Mouse (Mus musculus) gastrocnemius, adult 8-10 months (tissue): ENCODE measurements around the gene Tubgcp5. TPM values are rescaled to one million over a fixed set of nuclear protein-coding genes. Genes with fewer than 3 reads are reported as not detected.

Source experiments
- DNase-seq, 2 experiments: peaks; one replicate each; pipeline ENCODE4 v3.0.0; 2022; ENCODE audit warnings: low spot score in 2 of 2
- total RNA-seq, 4 experiments: library from RNA; stranded (reverse); gene quantifications; 2 replicates each; pipeline ENCODE4 v1.2.4; 2022

Gene Tubgcp5
- total RNA-seq, 4 experiments from 2014 or later, result 8.9 to 11.2 (median 10.1) TPM

DNA sequence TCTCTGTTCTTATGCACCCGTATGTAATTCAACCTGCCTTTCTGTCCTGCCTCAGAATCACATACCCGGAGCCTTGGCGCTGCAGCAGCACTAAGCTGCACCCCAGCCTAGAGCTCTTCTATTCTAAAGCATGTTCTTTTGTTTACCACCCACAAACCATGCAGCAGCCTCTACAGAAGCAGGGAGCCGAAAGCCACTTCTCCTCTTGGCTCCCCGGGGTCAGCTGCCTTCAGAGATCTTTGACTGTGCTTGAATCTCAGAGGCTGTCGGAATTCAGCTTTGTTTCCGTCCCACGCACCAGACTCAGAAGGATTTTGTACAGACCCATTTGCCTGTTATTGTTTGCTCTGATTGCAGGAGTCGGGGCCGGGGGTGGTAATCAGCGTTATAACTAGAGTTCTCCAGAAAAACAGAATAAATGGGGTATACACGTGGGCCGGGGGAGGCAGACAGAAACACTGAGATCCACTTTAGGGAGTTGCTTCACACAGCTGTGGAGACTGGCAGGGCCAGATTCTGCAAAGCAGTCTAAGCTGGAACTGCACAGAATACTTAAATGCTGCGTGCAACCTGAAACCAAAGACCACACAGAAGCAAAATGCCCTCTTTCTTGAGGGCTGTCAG, 56.1 kb downstream of the Tubgcp5 start:
- DNase-seq, result no peak

DNA sequence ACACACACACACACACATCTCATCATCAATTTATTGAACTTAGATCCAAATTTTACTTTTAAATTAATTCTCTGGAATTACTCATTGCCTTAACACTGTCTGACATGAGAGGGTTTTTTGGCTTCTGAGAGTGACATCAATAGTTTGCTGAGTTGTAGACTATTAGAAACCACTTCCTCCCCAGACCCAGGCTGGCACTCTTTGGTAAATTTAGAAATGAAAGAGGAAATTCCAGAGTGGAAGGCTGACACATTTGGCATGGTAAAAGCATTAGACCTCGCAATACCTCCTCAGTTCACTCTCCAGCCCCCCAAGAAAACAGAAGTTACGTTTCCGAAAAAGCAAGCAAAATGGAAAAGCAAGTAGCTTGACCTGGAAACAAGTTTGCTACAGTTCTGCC, 58.8 kb downstream of the Tubgcp5 start:
- DNase-seq, result no peak

DNA sequence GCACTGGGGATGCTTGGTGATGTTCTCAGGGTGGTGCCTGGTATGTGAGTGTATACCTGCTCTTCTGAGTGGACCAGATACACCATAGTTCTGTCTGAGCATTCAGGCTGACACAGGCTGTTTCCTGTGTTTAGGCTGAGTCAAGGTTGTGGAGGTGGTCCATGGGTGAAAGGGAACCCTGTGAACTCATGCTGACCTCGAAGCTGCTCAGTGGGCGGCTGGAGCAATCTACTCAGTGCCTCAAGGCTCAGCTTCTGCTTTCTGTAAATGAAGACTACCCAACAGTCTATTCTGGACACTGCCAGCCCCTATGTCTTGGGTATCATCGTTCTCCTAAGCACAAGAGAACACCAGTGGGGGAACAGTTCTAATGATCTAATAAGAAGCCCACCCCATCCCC, 61.6 kb downstream of the Tubgcp5 start:
- DNase-seq, result no peak

DNA sequence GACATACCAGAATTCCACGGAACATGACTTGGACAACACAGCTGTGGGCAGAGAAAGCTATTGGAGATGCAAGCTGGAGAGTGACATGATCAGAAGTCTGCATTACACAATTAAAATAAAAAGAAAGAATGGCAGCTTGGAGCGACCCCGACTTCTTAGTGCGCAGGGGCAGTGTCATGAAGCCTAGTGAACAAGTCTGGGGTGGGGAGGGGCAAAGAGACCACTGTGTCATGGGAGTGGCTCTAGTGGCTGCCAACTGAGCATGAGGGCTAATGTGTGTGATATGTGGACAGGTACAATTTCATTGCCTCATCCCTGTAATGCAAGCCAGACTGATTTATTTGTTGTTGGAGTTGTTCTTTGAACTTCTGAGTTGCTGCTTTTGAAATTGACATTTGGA, 62.8 kb downstream of the Tubgcp5 start:
- DNase-seq, result no peak

DNA sequence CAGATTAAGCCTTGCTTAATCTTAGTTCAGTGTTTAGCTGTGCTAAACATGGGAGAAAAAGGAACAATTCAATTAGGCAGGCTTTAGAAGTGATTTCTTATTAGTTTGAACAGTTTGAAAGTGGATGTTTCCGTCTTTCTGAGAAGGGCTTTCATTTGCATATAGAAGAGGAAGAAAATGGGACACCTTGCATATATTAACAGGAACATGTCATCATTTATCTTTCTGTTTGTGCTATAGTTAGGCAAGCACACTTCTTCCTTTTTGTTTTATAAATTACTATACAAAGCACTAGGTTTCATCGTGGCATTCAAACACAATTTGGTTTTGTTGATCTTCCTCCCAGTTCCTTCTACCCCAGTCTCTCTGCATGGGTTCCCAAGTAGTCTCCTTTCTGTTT, 63.8 kb downstream of the Tubgcp5 start:
- DNase-seq, result no peak

DNA sequence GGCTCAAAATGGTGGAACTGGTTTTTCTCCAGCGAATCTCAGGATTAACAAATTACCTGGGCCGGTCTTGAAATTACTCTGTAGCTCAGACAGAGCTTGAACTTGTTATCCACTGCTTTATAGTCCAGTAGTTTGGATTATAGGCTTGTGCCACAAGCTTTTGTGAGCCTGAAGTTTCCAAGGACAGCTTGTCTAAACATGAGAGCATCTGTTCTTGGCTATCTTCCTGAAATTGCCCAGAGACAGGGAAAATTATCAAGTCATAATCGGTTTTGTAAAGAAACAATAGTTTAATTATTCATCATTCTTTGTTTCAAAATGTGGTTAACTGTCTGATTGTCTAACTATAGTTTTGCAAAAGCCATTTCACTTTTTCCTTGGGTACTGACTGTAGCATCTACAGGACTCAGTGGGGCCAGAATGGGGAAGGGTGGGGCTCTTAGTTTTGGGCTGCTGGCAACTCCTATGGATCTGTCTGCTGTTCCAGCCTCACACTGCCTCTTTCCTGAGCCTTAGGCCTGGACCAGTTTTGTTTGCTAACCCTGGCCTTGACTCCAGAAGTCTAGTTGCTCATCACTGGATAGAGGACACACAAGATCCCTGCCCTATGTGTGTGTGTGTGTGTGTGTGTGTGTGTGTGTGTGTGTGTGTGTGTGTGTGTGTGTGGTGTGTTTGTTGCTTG, 65.0 kb downstream of the Tubgcp5 start:
- DNase-seq, result no peak

DNA sequence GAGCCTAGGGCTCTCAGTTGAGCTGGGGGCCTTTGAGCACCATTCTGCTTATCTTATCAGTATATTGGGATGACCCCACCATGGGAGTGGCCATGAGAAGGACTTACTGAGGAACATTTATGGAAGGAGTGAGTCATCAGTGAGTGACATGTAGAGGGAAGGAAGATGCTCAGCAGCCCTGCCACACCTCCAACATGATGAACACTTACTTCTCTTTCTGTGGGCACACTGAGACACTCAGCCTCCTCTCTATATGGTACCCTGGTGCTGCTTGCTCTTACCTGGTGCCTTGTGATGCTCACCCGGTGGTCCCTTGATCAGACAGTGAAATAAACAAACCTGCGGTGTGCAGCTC, 65.5 kb downstream of the Tubgcp5 start:
- DNase-seq, result no peak

DNA sequence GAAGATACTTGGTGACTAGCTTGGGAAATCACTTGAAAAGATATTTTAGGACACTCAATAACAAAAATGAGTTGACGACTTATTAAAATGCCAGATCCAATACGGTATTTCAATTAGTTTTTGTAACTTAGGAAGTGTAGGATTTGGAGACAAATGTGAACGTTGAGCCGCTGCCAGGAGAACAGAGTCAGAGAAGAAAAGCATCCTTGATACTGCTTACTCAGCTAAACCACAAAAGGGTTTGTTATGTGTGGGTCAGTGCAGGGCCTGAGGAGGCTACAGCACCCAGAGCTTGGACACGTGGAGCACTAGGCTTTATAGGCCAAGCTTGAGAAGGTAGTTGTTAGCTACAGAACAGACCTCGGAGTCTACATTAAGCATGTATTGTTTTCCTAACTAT, 66.0 kb downstream of the Tubgcp5 start:
- no peak for DNase-seq

DNA sequence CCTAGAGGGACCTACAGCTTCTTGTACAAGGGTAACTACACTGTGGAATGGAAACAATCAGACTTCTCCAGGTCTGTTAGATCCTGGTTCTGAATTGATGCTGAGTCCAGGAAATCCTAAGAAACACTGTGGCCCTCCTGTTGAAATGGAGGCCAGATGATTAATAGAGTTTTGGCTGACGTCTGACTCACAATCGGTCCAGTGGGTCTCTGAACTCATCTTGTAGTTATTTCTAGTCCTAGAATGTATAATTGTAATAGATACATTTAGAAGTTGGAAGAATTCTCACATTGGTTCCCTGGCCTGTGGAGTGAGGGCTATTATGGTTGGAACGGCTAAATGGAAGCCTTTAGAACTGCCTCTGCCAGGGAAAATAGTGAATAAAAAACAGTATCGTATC, 67.2 kb downstream of the Tubgcp5 start:
- no peak for DNase-seq

DNA sequence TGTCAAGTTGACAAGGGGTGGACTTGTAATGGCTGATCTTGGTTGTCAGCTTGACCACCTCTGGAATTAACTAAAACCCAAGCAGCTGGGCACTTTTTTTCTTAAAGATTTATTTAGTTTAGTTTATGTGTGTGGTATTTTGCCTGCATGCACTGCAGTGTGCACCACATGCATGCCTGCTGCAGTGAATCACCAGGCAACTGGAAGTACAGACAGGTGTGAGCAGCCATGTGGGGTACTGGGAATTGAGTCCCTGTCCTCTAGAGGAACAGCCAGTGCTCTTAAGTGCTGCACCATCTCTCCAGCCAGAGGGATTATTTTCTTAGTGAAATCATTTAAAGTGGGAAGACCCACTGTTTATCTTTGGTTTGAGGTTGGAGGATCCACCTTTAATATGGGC, 71.1 kb downstream of the Tubgcp5 start:
- DNase-seq, result no peak

DNA sequence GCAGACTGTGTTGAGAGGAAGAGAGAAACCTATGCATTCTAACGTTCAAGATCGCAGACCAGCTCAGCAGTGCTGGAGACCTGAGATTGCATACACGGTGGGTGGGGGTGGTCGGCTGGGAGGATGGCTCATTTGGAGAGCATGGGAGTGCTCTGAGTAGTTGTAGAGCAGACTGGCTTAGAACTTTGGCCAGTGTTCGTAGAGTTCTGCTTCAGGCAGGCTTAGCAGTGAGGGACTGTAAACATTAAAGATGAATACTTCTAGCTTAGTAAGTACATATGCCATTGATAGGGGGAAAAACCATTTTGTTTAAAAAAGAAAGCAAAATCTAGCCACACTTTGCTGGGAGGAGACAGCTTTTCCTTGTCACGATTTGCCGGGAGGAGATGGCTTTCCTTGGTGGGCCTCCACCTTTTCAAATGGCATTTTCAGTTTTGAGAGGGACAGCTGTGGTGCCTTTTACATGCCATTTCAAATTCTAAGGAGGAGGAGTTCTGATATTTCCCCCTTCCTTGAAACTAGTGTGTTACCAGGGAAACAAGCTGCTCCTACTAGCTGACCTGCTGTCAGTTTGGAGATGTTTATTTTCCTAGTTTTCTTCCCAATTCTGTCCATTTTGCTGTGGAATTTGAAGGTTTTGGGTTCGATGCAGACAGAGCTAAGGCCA, 71.9 kb downstream of the Tubgcp5 start:
- no peak for DNase-seq

DNA sequence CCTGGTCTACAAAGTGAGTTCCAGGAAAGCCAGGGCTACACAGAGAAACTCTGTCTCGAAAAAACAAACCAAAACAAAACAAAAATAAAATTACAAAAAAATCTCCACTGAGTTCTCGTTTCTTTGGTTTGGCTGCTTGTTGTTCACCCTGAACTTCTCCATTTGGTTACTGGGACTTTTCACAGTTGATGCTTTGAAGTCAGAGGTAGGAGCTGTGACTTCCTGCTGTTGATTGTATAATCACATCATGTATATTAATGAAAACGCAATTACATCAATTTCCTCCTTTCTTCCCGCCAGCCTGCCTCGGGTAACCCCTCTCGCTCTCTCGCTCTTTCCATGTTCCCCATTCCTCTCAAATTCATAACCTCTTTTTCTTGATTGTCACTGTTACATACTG, 74.3 kb downstream of the Tubgcp5 start:
- no peak for DNase-seq

DNA sequence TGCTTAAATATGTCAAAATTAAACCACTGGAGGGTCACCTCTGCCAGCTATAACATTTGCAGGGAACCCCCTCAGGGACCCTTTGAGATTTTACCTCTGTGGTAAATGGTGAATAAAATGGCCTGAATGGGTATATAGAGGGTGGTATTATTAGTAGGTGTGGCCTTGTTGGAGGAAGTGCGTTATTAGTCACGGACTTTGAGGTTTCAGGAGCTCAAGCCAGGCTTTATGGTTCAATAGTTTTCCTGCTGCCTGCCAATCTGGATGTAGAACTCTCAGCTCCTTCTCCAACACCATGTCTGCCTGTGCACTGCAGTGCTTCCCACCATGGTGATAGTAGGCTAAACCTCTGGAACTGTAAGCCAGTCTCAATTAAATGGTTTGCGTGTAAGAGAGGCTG, 75.3 kb downstream of the Tubgcp5 start:
- DNase-seq, result no peak

DNA sequence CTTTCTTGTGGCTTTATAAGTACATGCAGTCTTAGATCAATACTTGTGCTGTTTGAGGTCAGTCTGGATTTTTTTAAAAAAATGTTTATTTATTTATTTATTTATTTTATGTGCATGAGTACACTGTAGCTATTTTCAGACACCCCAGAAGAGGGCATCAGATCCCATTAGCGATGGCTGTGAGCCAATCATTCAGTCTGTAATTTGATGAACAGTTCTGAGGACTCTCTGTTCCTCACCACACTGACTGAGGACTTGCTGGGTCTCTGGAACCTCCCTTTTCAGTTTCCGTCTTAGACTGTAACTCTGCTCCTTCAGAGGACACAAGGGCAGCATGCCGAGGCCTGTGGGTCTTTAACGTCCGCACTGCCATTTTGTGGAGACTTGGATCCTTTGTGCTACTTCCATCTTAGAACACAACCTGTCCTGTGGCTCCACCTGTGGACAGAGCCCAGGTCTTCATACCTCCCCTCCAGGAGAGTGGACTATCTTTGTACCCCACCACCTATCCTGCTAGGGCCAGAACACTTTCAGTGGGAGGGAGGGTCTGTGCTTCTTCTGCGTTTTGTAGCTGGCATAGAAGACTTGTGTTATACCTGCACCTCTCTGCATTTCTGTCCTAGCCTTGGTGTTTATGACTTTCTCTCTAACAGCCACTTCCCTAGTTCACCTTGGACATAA, 76.5 kb downstream of the Tubgcp5 start:
- DNase-seq, result no peak

DNA sequence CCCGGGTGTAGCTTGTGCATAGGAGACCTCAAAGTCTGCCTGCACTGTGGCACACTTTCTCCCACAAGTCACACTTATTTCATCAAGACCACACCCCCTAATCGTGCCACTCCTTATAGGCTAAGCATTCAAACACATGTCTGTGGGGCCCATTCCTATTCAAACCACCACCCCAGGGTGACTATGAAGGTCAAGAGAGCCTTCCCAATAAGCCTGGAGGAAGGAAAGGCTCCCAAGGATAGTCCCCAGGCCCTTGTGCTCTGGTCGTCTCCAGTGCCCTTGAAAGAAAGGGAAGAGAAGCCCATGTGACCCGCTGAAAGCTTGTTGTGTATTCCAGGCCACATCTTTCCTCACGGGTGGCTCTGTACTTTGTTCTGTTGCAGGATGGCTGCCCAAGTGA, 77.5 kb downstream of the Tubgcp5 start:
- DNase-seq, result no peak

DNA sequence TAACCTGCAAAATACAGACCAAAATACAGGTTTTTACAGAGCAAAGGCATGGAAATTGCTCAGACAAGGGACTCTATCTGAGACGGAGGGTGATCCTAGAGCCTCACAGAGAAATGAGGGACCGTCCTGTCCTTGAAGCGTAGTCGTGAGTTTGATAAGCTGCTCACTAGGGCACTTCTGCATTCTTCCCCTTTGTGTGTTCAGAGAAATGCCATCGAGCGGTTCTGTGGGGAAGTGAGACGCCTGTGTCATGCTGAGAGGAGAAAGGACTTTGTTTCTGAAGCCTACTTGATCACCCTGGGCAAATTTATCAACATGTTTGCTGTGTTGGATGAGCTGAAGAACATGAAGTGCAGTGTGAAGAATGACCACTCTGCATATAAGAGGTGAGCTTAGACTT, 80.7 kb downstream of the Tubgcp5 start:
- DNase-seq, result no peak

DNA sequence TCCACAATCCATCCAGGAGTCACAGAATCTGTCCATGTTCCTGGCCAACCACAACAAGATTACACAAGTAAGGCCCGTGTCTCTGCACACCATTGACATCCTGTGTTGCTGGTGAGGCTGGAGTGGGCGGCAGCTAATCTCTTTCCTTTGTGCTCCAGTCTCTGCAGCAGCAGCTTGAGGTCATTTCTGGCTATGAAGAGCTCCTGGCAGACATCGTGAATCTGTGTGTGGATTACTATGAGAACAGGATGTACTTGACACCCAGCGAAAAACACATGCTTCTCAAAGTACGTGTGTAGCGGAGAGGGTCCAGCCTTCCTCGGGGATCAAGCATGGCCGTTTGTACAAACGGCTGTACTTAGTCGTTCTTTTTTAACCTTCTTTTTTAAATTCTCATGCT, 83.8 kb downstream of the Tubgcp5 start:
- DNase-seq, result peak; percentile 22 to 48

DNA sequence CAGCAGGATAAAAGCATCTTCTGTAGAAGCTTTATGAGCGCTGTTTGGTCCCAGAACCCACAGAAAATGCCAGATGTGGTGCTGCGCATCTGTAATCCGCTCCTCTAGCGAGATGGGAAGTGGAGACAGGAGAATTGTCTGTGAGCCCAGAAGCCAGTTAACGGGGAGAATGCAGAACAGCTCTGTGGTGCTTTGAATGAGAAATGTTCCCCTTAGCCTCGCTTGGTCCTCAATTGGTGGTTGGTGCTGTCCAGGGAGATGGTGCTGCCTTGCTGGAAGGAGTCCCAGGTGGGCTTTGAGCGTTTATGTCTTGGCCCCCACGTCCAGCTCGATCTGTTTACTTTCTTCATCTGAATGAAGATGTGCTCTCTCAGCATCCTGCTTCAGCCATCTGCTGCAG, 86.9 kb downstream of the Tubgcp5 start:
- no peak for DNase-seq
